Mouse (Mus musculus) embryonic facial prominence, embryonic 13.5 days (tissue): Measurements from ENCODE around the gene Ccp110. TPM values are rescaled to one million over a fixed set of nuclear protein-coding genes. Genes with fewer than 3 reads are reported as not detected.

ENCODE experiments used
- ATAC-seq: fragments of 200-750 bp; cut with Nextera tagmentation; 2 replicates; pipeline ENCODE4 v1.8.0; 2017; ENCODE audit warnings: low read depth; ENCODE audit not compliant: insufficient number of reproducible peaks, insufficient read depth, low FRiP score, low TSS enrichment
- H3K27ac ChIP-seq: fragments of 300-500 bp; sonication (generic); 2 replicates; pipeline ENCODE4 v1.5.1; 2015; ENCODE audit warnings: moderate library complexity, mild to moderate bottlenecking, inconsistent platforms
- H3K27me3 ChIP-seq: fragments of 300-500 bp; sonication (generic); 2 replicates; pipeline ENCODE4 v1.6.1; 2015; ENCODE audit warnings: mild to moderate bottlenecking, inconsistent platforms
- H3K36me3 ChIP-seq: fragments of 300-500 bp; sonication (generic); 2 replicates; pipeline ENCODE4 v1.6.1; 2015; ENCODE audit warnings: mild to moderate bottlenecking, inconsistent platforms
- H3K4me1 ChIP-seq: fragments of 300-500 bp; sonication (generic); 2 replicates; pipeline ENCODE4 v1.6.1; 2015; ENCODE audit warnings: inconsistent platforms
- H3K4me2 ChIP-seq: fragments of 300-500 bp; sonication (generic); 2 replicates; pipeline ENCODE4 v1.6.1; 2015; ENCODE audit warnings: moderate library complexity, mild to moderate bottlenecking, inconsistent platforms
- H3K4me3 ChIP-seq: fragments of 300-500 bp; sonication (generic); 2 replicates; pipeline ENCODE4 v1.5.1; 2015; ENCODE audit warnings: mild to moderate bottlenecking, inconsistent platforms
- H3K9ac ChIP-seq: fragments of 300-500 bp; sonication (generic); 2 replicates; pipeline ENCODE4 v1.6.1; 2015; ENCODE audit warnings: mild to moderate bottlenecking, inconsistent platforms
- H3K9me3 ChIP-seq: fragments of 300-500 bp; sonication (generic); 2 replicates; pipeline ENCODE4 v1.6.1; 2016; ENCODE audit warnings: inconsistent platforms
- WGBS: fragments of 180-500 bp; shearing (Covaris S2); methylation state at CpG from one replicate; pipeline ENCODE4 v1.1.7; 2015; ENCODE audit warnings: mixed read lengths; 5-methylcytosine and 5-hydroxymethylcytosine counted together
- polyA plus RNA-seq: library from polyadenylated mRNA; unstranded; fragments of >200 nt; fragmentation: Nextera tagmentation; extraction: Ambion mirVana; gene quantifications from 2 replicates; pipeline ENCODE4 v1.2.1, GENCODE M21; 2015

The Ccp110 gene
- polyA plus RNA-seq, 1 experiment from 2014 or later = 21.3 TPM

- WGBS = 89% methylated on average over 13 of the region's 13 CpGs
Observed at GRCm38 (mm10) chr7:118728846-118729587, 16.7 kb downstream of the Ccp110 start.

GRCm38 (mm10) chr7:118731781-118732180 is 19.4 kb downstream of the Ccp110 start:
- H3K9ac ChIP-seq = no peak overlapping the region
- H3K4me2 ChIP-seq = no peak overlapping the region
- WGBS = 94% methylated on average over 3 of the region's 3 CpGs
- no peaks in the 10 kb centered on the region for H3K4me1 ChIP-seq
- no peak overlapping the region for H3K4me3 ChIP-seq
- no peak overlapping the region for H3K27ac ChIP-seq
- no peak for ATAC-seq
- H3K27me3 ChIP-seq = no peaks in the 10 kb centered on the region
- peaks cover 76% of the 10 kb centered on the region for H3K36me3 ChIP-seq
- H3K9me3 ChIP-seq = no peaks in the 10 kb centered on the region

More at GRCm38 (mm10) chr7:118728846-118729587, 16.7 kb downstream of the Ccp110 start:
- no peak for ATAC-seq
- H3K9me3 ChIP-seq = no peaks in the 10 kb centered on the region
- H3K4me1 ChIP-seq = no peaks in the 10 kb centered on the region
- H3K9ac ChIP-seq = no peak overlapping the region
- no peak overlapping the region for H3K4me2 ChIP-seq
- H3K36me3 ChIP-seq = peaks cover 80% of the 10 kb centered on the region
- no peak overlapping the region for H3K4me3 ChIP-seq
- H3K27ac ChIP-seq = no peak overlapping the region
- H3K27me3 ChIP-seq = no peaks in the 10 kb centered on the region

- H3K27ac ChIP-seq = no peak overlapping the region
- no peak overlapping the region for H3K9ac ChIP-seq
- no peaks in the 10 kb centered on the region for H3K27me3 ChIP-seq
- H3K4me3 ChIP-seq = no peak overlapping the region
- H3K4me1 ChIP-seq = no peaks in the 10 kb centered on the region
- 92% methylated on average over 13 of the region's 13 CpGs for WGBS
- no peak for ATAC-seq
- peaks cover 70% of the 10 kb centered on the region for H3K36me3 ChIP-seq
- no peaks in the 10 kb centered on the region for H3K9me3 ChIP-seq
- H3K4me2 ChIP-seq = no peak overlapping the region
Observed at GRCm38 (mm10) chr7:118733225-118733624, 20.9 kb downstream of the Ccp110 start.

- no peak overlapping the region for H3K27ac ChIP-seq
- ATAC-seq = no peak
- no peak overlapping the region for H3K4me3 ChIP-seq
- H3K4me2 ChIP-seq = no peak overlapping the region
- no peaks in the 10 kb centered on the region for H3K27me3 ChIP-seq
- peaks cover 10% of the 10 kb centered on the region for H3K4me1 ChIP-seq
- H3K36me3 ChIP-seq = peaks cover 29% of the 10 kb centered on the region
- no peak overlapping the region for H3K9ac ChIP-seq
- H3K9me3 ChIP-seq = no peaks in the 10 kb centered on the region
- WGBS = 55% methylated on average over 1 of the region's 1 CpGs
Observed at GRCm38 (mm10) chr7:118738730-118739129, 26.4 kb downstream of the Ccp110 start.

GRCm38 (mm10) chr7:118739975-118740531 is 27.7 kb downstream of the Ccp110 start, which contains the start of gene Vps35l:
Vps35l (plus strand) TSS chr7:118740226.
- peak; percentile 86 for ATAC-seq
- peak within 1 kb of the TSS; percentile 78 for H3K9ac ChIP-seq
- no peak within 1 kb of the TSS for H3K27ac ChIP-seq
- peak within 1 kb of the TSS; percentile 82 for H3K4me2 ChIP-seq
- WGBS = 3% methylated on average over 14 of the region's 16 CpGs
- peaks cover 29% of the 10 kb centered on the region for H3K36me3 ChIP-seq
- no peaks in the 10 kb centered on the region for H3K9me3 ChIP-seq
- no peaks in the 10 kb centered on the region for H3K27me3 ChIP-seq
- peak within 1 kb of the TSS; percentile 80 for H3K4me3 ChIP-seq
- peaks cover 10% of the 10 kb centered on the region for H3K4me1 ChIP-seq

- Histone ChIP-seq H3K4me3 (peak overlapping the region; percentile 80), H3K27ac (no peak overlapping the region), H3K9me3 (no peaks in the 10 kb centered on the region), H3K9ac (peak overlapping the region; percentile 78), H3K4me1 (peaks cover 10% of the 10 kb centered on the region), H3K27me3 (no peaks in the 10 kb centered on the region), H3K4me2 (peak overlapping the region; percentile 82), H3K36me3 (peaks cover 29% of the 10 kb centered on the region)
- 2% methylated on average over 41 of the region's 41 CpGs for WGBS
- ATAC-seq = peak; percentile 89
Observed at GRCm38 (mm10) chr7:118740532-118741338, 28.4 kb downstream of the Ccp110 start.

GRCm38 (mm10) chr7:118742278-118742677 is 29.9 kb downstream of the Ccp110 start:
- H3K4me1 ChIP-seq = peaks cover 10% of the 10 kb centered on the region
- H3K9ac ChIP-seq = no peak overlapping the region
- WGBS = 77% methylated on average over 6 of the region's 6 CpGs
- H3K27ac ChIP-seq = no peak overlapping the region
- H3K4me3 ChIP-seq = no peak overlapping the region
- no peak overlapping the region for H3K4me2 ChIP-seq
- H3K36me3 ChIP-seq = peaks cover 36% of the 10 kb centered on the region
- no peak for ATAC-seq
- no peaks in the 10 kb centered on the region for H3K9me3 ChIP-seq
- no peaks in the 10 kb centered on the region for H3K27me3 ChIP-seq

GRCm38 (mm10) chr7:118744766-118745165 is 32.4 kb downstream of the Ccp110 start:
- Histone ChIP-seq H3K27ac (no peak overlapping the region), H3K9ac (no peak overlapping the region), H3K9me3 (no peaks in the 10 kb centered on the region), H3K4me2 (no peak overlapping the region), H3K4me3 (no peak overlapping the region), H3K36me3 (peaks cover 57% of the 10 kb centered on the region), H3K4me1 (peaks cover 10% of the 10 kb centered on the region), H3K27me3 (no peaks in the 10 kb centered on the region)
- no peak for ATAC-seq
- 91% methylated on average over 5 of the region's 5 CpGs for WGBS

- no peaks in the 10 kb centered on the region for H3K4me1 ChIP-seq
- no peak for ATAC-seq
- no peaks in the 10 kb centered on the region for H3K27me3 ChIP-seq
- no peak overlapping the region for H3K4me2 ChIP-seq
- no peak overlapping the region for H3K4me3 ChIP-seq
- H3K36me3 ChIP-seq = peaks cover 86% of the 10 kb centered on the region
- 89% methylated on average over 12 of the region's 12 CpGs for WGBS
- H3K9ac ChIP-seq = no peak overlapping the region
- no peaks in the 10 kb centered on the region for H3K9me3 ChIP-seq
- H3K27ac ChIP-seq = no peak overlapping the region
Observed at GRCm38 (mm10) chr7:118747891-118748672, 35.7 kb downstream of the Ccp110 start.

GRCm38 (mm10) chr7:118749706-118750105 is 37.4 kb downstream of the Ccp110 start:
- Histone ChIP-seq H3K4me1 (no peaks in the 10 kb centered on the region), H3K27ac (no peak overlapping the region), H3K4me3 (no peak overlapping the region), H3K36me3 (peaks cover 89% of the 10 kb centered on the region), H3K27me3 (no peaks in the 10 kb centered on the region), H3K4me2 (no peak overlapping the region), H3K9me3 (no peaks in the 10 kb centered on the region), H3K9ac (no peak overlapping the region)
- 48% methylated on average over 8 of the region's 8 CpGs for WGBS
- ATAC-seq = no peak

GRCm38 (mm10) chr7:118751625-118752024 is 39.3 kb downstream of the Ccp110 start:
- peaks cover 81% of the 10 kb centered on the region for H3K36me3 ChIP-seq

More at GRCm38 (mm10) chr7:118751625-118752024, 39.3 kb downstream of the Ccp110 start:
- Histone ChIP-seq H3K9ac (no peak overlapping the region), H3K4me2 (no peak overlapping the region), H3K4me3 (no peak overlapping the region), H3K27me3 (no peaks in the 10 kb centered on the region), H3K4me1 (no peaks in the 10 kb centered on the region), H3K9me3 (no peaks in the 10 kb centered on the region), H3K27ac (no peak overlapping the region)
- ATAC-seq = no peak
- WGBS = 85% methylated on average over 7 of the region's 7 CpGs
